Mouse (Mus musculus): Measurements from ENCODE around the gene Ccdc153. TPM values are rescaled to one million over a fixed set of nuclear protein-coding genes. Genes with fewer than 3 reads are reported as not detected.

The Ccdc153 gene
- 5.5 and 6.3 TPM in 2 replicates for polyA plus RNA-seq (2021; fragmentation: Nextera tagmentation)
- long read RNA-seq, experiment 1, partial matches to known transcripts = 3 of 3 reads
- long read RNA-seq, experiment 1, other reads (novel, unspliced or antisense) = 0 of 3 reads
- long read RNA-seq, experiment 2, partial matches to known transcripts = 1 of 4 reads
- long read RNA-seq, experiment 2, other reads (novel, unspliced or antisense) = 0 of 4 reads

GRCm38 (mm10) chr9:44240399-44240798, at the start of gene Ccdc153:
Gene Ccdc153, plus strand, starts transcription at chr9:44240676.

GRCm38 (mm10) chr9:44233802-44234478, 6.5 kb upstream of the Ccdc153 start, which contains the start of gene Cbl:
Gene Cbl, minus strand, starts transcription at chr9:44234049.

GRCm38 (mm10) chr9:44251314-44251713, 10.8 kb downstream of the Ccdc153 start, which contains the start of gene Pdzd3:
Gene Pdzd3, minus strand, starts transcription at chr9:44251471.

GRCm38 (mm10) chr9:44268432-44268831, 28.0 kb downstream of the Ccdc153 start, which contains the start of gene Nlrx1:
Gene Nlrx1, minus strand, starts transcription at chr9:44268599.

GRCm38 (mm10) chr9:44288076-44288958, 47.8 kb downstream of the Ccdc153 start, which contains the start of gene Abcg4:
Gene Abcg4, minus strand, starts transcription at chr9:44288615.

Other genes starting within 250 kb of the Ccdc153 start
- gene Thy1, start 197.3 kb upstream of the Ccdc153 start, polyA plus RNA-seq (2021; fragmentation: Nextera tagmentation) = 304 and 337 TPM in 2 replicates
- gene Usp2, start 173.7 kb upstream of the Ccdc153 start, polyA plus RNA-seq (2021; fragmentation: Nextera tagmentation) = 119 and 125 TPM in 2 replicates
- 0.04 and 0.09 TPM in 2 replicates for gene Mfrp, start 138.9 kb upstream of the Ccdc153 start, polyA plus RNA-seq (2021; fragmentation: Nextera tagmentation)
- 25.1 and 31.8 TPM in 2 replicates for gene C1qtnf5, start 133.4 kb upstream of the Ccdc153 start, polyA plus RNA-seq (2021; fragmentation: Nextera tagmentation)
- gene Gm49380, start 127.2 kb upstream of the Ccdc153 start, polyA plus RNA-seq (2021; fragmentation: Nextera tagmentation) = 0.18 and 0.23 TPM in 2 replicates
- 9.9 and 25.8 TPM in 2 replicates for gene Rnf26, start 127.2 kb upstream of the Ccdc153 start, polyA plus RNA-seq (2021; fragmentation: Nextera tagmentation)
- gene Mcam, start 106.2 kb upstream of the Ccdc153 start, polyA plus RNA-seq (2021; fragmentation: Nextera tagmentation) = 3.0 and 4.2 TPM in 2 replicates
- 8.2 and 8.3 TPM in 2 replicates for gene Cbl, start 6.6 kb upstream of the Ccdc153 start, polyA plus RNA-seq (2021; fragmentation: Nextera tagmentation)
- 0.29 and 0.55 TPM in 2 replicates for gene Pdzd3, start 10.8 kb downstream of the Ccdc153 start, polyA plus RNA-seq (2021; fragmentation: Nextera tagmentation)
- 3.7 and 6.2 TPM in 2 replicates for gene Nlrx1, start 27.9 kb downstream of the Ccdc153 start, polyA plus RNA-seq (2021; fragmentation: Nextera tagmentation)
- 16.5 and 27.8 TPM in 2 replicates for gene Abcg4, start 47.9 kb downstream of the Ccdc153 start, polyA plus RNA-seq (2021; fragmentation: Nextera tagmentation)
- 3.3 and 4.6 TPM in 2 replicates for gene Hinfp, start 65.0 kb downstream of the Ccdc153 start, polyA plus RNA-seq (2021; fragmentation: Nextera tagmentation)
- gene C2cd2l, start 79.6 kb downstream of the Ccdc153 start, polyA plus RNA-seq (2021; fragmentation: Nextera tagmentation) = 18.2 and 67.4 TPM in 2 replicates
- 8.7 and 14.8 TPM in 2 replicates for gene Dpagt1, start 85.3 kb downstream of the Ccdc153 start, polyA plus RNA-seq (2021; fragmentation: Nextera tagmentation)
- 41.4 and 74.1 TPM in 2 replicates for gene H2afx, start 94.0 kb downstream of the Ccdc153 start, polyA plus RNA-seq (2021; fragmentation: Nextera tagmentation)
- gene Hmbs, start 103.6 kb downstream of the Ccdc153 start, polyA plus RNA-seq (2021; fragmentation: Nextera tagmentation) = 26.9 and 35.2 TPM in 2 replicates
- gene Vps11, start 121.0 kb downstream of the Ccdc153 start, polyA plus RNA-seq (2021; fragmentation: Nextera tagmentation) = 40.5 and 45.1 TPM in 2 replicates
- gene Hyou1, start 138.8 kb downstream of the Ccdc153 start, polyA plus RNA-seq (2021; fragmentation: Nextera tagmentation) = 15.2 and 19.6 TPM in 2 replicates
- 21.9 and 23.6 TPM in 2 replicates for gene Slc37a4, start 156.2 kb downstream of the Ccdc153 start, polyA plus RNA-seq (2021; fragmentation: Nextera tagmentation)
- gene Rps25, start 166.5 kb downstream of the Ccdc153 start, polyA plus RNA-seq (2021; fragmentation: Nextera tagmentation) = 1,852 and 1,982 TPM in 2 replicates
- gene Trappc4, start 166.9 kb downstream of the Ccdc153 start, polyA plus RNA-seq (2021; fragmentation: Nextera tagmentation) = 159 and 195 TPM in 2 replicates
- gene Ccdc84, start 177.9 kb downstream of the Ccdc153 start, polyA plus RNA-seq (2021; fragmentation: Nextera tagmentation) = 5.6 and 7.5 TPM in 2 replicates
- not detected in 2 replicates for gene Foxr1, start 200.5 kb downstream of the Ccdc153 start, polyA plus RNA-seq (2021; fragmentation: Nextera tagmentation)
- not detected in 2 replicates for gene Upk2, start 214.3 kb downstream of the Ccdc153 start, polyA plus RNA-seq (2021; fragmentation: Nextera tagmentation)
- 3.7 and 5.7 TPM in 2 replicates for gene Bcl9l, start 242.1 kb downstream of the Ccdc153 start, polyA plus RNA-seq (2021; fragmentation: Nextera tagmentation)